Mouse (Mus musculus): ENCODE results near the gene Adad2.

Gene Adad2

DNA sequence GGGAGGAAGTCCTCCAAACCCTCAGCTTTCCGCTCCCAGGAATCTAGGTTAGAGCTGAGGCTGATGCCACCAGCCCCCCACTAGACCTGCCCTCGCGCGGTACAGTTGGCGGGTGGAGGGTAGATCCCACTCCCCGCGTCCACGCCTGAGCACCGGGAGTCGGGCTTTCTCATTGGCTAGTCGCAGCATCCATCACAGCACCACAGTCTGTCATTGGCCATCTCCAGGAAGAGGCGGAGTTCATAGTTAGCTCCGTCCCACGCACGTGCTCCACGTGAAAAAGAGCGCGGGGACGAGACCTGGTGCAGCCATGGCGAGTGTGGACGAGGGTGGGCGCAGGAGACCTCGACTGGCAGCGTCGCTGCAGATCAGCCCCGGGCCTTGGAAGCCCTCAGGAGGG is at the start of gene Adad2:
Gene Adad2, plus strand, starts transcription at position 277 of the 400 bp plus-strand sequence.
- no peak for DNase-seq (ENCODE audit: low read depth, low spot score)

DNA sequence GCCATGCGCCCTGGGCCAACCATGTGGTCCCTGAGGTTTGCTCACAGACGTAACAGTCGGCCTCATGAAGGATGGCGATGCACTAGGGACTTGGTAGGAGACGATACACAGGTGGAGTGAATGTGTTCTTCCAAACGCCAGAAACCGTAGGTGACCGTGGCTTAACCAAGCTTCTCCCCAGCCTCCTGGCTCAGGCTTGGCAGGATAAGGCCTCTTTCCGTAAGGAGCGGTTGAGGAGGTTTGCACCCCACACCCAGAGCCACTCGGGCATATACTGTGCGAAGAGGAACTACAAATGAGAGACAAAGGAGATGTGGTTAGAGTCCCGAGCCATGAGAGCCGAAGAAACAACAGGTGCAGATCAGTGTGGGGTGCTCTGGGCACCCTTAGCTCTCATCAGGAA is 48.7 kb upstream of the Adad2 start:
- no peak for DNase-seq (ENCODE audit: low read depth, low spot score)

DNA sequence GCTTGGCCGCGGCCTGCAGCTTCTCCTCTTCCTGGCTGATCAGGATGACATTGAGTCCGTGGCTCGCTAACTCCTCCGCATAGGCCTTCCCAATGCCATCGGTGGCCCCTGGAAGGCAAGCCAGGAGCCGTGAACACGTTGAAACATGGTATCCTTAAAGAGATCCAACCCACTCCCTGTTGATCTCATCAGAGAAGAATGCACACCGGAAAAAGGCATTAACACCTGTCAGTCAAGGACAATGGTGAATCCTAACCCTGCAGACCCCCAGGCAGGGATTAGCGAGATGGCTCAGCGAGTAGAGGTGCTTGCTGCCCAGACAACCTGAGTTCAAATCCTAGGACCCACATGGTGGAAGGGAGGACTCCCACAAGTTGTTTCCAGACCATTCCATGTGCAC is 46.2 kb upstream of the Adad2 start:
- no peak for DNase-seq (ENCODE audit: low read depth, low spot score)

GRCm38 (mm10) chr8:119568251-119568650 is 44.3 kb upstream of the Adad2 start:
- no peak for DNase-seq (ENCODE audit: low read depth, low spot score)

- DNase-seq (ENCODE audit: low read depth, low spot score), result no peak
Observed at GRCm38 (mm10) chr8:119568951-119569350, 43.6 kb upstream of the Adad2 start.

DNA sequence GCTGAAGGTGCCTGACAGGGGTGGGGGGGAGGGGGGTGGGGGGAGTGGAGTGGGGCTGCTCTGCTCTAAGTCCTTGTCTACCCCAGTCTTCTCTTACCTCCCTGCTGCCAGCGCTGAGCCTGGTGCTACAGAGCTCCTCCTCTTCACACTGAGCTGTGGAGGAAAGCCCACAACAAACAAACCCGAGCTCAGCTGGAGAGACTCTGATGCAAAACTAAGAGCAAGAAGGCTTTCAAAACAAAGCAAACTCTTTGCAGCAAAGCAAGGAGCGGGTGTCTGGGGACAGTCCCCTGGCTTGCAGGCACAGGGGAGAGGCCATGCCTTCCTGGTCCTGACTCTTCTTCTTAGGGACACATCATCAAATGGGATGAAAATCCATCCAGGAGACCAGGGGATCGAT is 42.7 kb upstream of the Adad2 start:
- no peak for DNase-seq (ENCODE audit: low read depth, low spot score)

- no peak for DNase-seq (ENCODE audit: low read depth, low spot score)
Observed at GRCm38 (mm10) chr8:119571135-119571534, 41.4 kb upstream of the Adad2 start.

- no peak for DNase-seq (ENCODE audit: low read depth, low spot score)
Observed at GRCm38 (mm10) chr8:119572411-119572810, 40.1 kb upstream of the Adad2 start.

- DNase-seq (ENCODE audit: low read depth, low spot score), result peak; percentile 76
Observed at GRCm38 (mm10) chr8:119574437-119575365, 37.8 kb upstream of the Adad2 start, which contains the start of the genes Hsdl1 and Dnaaf1. TSS of gene Hsdl1 (minus strand) at chr8:119575183. TSS of gene Dnaaf1 (plus strand) at chr8:119575235.

GRCm38 (mm10) chr8:119575366-119575726 is 37.2 kb upstream of the Adad2 start:
- DNase-seq (ENCODE audit: low read depth, low spot score), result no peak

DNA sequence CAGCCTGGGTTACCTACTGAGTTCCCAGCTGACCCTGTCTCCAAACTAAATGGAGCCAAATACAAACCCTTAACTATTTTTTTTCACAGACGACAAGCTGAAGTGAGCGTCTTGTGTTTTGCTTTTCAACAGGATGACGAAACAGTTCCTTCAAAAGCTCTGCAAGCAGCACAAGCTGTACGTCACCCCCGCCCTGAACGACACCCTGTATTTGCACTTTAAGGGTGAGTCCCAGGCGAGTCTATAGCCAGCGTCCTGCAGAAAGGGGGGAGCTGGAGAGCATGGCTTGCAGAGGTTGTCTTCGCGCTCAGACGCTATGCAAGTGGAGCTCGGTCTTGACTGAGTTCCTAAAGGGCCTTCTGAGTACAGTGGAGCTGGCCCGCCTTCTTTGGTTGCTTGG is 33.5 kb upstream of the Adad2 start:
- no peak for DNase-seq (ENCODE audit: low read depth, low spot score)

DNA sequence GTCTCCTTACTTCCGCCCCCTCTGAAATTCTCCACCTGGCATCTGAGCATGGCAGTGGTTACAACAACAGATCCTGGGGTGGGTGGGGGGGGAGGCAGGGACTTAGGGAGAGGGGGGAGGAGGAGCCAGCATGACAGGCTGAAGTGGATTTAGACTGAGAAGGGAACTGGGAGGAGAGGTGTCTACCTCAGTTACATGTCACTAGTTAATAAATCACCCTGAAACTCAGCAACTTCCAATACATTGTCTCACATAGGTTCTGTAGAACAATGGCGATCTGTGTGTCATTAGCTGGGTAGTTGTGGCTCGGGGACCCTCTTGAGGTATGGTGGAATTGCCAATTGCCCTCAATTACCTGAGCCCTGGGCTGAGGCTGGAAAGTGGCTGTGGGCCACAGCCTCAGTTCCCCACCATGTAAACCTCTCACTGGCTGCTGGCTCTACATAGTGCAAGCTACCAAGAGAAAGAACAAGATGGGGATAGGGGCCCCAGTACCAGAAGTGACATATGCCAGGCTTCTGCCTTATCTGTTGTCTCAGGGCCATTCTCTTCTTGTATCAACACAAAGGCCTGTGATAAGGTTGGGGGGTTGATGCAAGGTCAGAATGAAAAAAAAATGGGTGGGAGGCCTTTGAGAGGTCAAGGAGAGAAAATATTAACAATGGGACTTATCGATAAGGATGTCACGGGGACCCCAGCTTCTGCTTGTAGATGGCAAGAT is 31.9 kb upstream of the Adad2 start:
- no peak for DNase-seq (ENCODE audit: low read depth, low spot score)

GRCm38 (mm10) chr8:119585901-119586300 is 26.6 kb upstream of the Adad2 start:
- DNase-seq (ENCODE audit: low read depth, low spot score), result no peak

DNA sequence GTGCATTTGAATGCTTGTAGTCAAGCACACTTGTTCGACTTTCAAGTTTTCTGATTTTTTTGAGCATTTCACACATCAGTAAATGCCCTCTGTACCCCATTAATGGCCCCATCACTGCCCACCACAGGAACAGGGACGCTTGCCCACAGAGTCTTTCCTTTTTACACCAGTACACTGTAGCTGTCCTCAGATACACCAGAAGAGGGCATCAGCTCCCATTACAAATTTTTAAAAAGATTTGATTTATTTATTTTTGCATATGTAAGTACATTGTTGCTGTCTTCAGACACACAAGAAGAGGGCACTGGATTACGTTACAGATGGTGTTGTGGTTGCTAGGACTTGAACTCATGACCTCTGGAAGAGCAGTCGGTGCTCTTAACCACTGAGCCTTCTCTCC is 24.2 kb upstream of the Adad2 start:
- DNase-seq (ENCODE audit: low read depth, low spot score), result no peak

GRCm38 (mm10) chr8:119588844-119589243 is 23.7 kb upstream of the Adad2 start:
- no peak for DNase-seq (ENCODE audit: low read depth, low spot score)

DNA sequence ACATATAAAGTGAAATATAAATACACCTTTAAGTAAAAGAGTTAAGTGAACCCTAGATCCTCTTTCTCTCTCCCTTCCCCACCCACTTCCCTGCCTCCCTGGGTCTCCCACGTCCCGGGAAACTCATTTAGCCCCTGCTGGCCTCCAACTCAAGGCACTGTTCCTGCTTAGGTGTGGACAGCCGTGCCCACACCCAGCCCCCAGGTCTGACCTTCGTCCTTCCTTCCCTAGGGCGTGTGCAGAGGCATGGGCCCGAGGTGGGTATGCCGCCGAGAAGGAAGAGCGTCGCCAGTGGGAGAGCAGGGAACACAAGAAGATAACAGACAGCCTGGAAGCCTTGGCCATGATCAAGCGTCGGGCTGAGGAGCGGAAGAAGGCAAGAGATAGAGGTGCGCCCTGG is 22.2 kb upstream of the Adad2 start:
- no peak for DNase-seq (ENCODE audit: low read depth, low spot score)

DNA sequence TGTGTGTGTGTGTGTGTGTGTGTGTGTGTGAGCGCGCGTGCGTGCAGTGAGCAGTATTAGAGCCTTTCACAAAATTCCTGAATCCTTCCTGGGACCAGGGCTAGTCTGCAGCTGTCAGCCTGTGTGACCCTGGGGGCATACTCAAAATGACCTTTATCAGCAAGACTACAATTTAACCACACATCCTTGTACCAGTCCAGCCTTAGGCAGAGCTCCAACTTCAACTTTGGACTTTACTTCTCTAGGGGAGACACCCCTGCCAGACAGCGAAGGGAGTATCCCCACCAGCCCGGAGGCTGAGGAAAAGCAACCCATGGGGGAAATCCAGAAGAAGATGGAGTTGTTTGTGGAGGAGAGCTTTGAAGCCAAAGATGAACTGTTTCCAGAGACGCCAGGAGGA is 21.1 kb upstream of the Adad2 start:
- no peak for DNase-seq (ENCODE audit: low read depth, low spot score)

- no peak for DNase-seq (ENCODE audit: low read depth, low spot score)
Observed at GRCm38 (mm10) chr8:119603771-119604170, 8.8 kb upstream of the Adad2 start.

GRCm38 (mm10) chr8:119604398-119604803 is 8.1 kb upstream of the Adad2 start:
- DNase-seq (ENCODE audit: low read depth, low spot score), result no peak

GRCm38 (mm10) chr8:119604996-119605395 is 7.6 kb upstream of the Adad2 start, which contains the start of gene Taf1c:
TSS of gene Taf1c (minus strand) at chr8:119605222.
- DNase-seq (ENCODE audit: low read depth, low spot score), result peak; percentile 76

- DNase-seq (ENCODE audit: low read depth, low spot score), result no peak
Observed at GRCm38 (mm10) chr8:119606224-119606623, 6.3 kb upstream of the Adad2 start.

DNA sequence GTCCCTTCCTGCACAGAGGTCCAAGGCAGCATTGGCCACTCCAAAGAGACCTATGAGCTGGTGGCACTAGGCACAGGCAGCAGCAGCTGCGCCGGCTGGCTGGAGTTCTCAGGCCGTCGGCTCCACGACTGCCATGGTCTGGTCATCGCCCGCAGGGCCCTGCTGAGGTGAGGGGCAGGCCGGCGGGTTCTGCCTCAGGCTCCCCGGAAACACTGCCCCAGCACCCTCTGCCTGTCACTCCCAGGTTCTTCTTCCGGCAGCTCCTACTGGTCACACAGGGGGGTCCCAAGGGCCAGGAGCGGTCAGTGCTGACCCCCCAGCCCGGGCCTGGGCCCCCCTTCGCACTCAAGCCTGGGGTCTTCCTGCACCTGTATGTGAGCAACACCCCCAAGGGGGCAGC is 2.5 kb downstream of the Adad2 start:
- DNase-seq (ENCODE audit: low read depth, low spot score), result no peak

DNA sequence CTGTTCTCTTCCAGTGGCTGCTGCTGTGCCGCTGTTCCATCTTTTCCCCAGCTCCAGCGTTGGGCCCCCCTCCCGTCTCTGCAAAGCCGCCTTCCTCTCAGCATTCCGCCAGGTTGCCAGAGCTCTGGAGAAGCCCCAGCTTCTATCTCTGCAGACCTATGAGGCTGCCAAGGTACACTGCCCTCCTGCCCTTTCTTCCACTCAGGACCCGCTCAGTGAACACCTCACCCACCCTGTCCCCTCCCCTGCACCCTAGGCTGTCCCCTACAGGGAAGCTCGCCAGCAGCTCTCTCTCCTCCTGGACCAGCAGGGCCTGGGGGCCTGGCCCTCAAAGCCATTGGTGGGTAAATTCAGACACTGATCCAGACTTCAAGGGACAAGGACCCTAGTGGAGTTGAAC is 3.8 kb downstream of the Adad2 start:
- DNase-seq (ENCODE audit: low read depth, low spot score), result no peak

Measured in brain, embryonic 18.5 days (tissue).